In genomic region chr13:3406236-3407017, GRCm38 (mm10) we compare ENCODE assay signal across 8 mouse cellular contexts.
DNase-seq lines count a peak whose midpoint lies in the region; ATAC-seq lines count a peak whose summit lies in the region.
"Not testable (repeated sequence)": the region's sequence is repeated elsewhere in the genome, so short reads cannot be mapped to it uniquely, and the experiment has no call there.

No protein-coding gene starts in this region.

- DNase-seq in R1 (ENCODE audit: low read depth, low spot score) = peak; percentile 98
- DNase-seq in cerebellum, postnatal 14 days = peak; percentile 76 to 86
- DNase-seq in frontal cortex, postnatal 25 days (ENCODE audit: low spot score in 2 of 2) = peak; percentile 42 to 73
- DNase-seq in layer of hippocampus, postnatal 14 days (ENCODE audit: low spot score in 2 of 2) = peak; percentile 29 to 74
- peak; percentile 88 for DNase-seq in retina, postnatal 1 day
- peak; percentile 83 for DNase-seq in thymus, postnatal 4 days

- H3K27me3 ChIP-seq in hindbrain, embryonic 15.5 days; lung, embryonic 16.5 days (ENCODE audit: control insufficient read depth, insufficient read depth, low read depth, low read length): not testable (repeated sequence)

- H3K4me1 ChIP-seq in hindbrain, embryonic 15.5 days (replicated peaks); lung, embryonic 16.5 days (replicated peaks; ENCODE audit: control insufficient read depth, insufficient read depth, low read length): not testable (repeated sequence)

- WGBS in hindbrain, embryonic 15.5 days = 37% methylated on average over 8 of the region's 8 CpGs
- WGBS in lung, embryonic 16.5 days = 36% methylated on average over 8 of the region's 8 CpGs

- not testable (repeated sequence) for H3K4me2 ChIP-seq in hindbrain, embryonic 15.5 days; lung, embryonic 16.5 days (ENCODE audit: low read depth, low read length)

- not testable (repeated sequence) for H3K36me3 ChIP-seq in hindbrain, embryonic 15.5 days; lung, embryonic 16.5 days (ENCODE audit: control insufficient read depth, insufficient read depth, low read length)

- H3K4me3 ChIP-seq in hindbrain, embryonic 15.5 days; lung, embryonic 16.5 days (ENCODE audit: low read length): not testable (repeated sequence)

- not testable (repeated sequence) for H3K9ac ChIP-seq in hindbrain, embryonic 15.5 days; lung, embryonic 16.5 days (ENCODE audit: low read length)

- not testable (repeated sequence) for H3K9me3 ChIP-seq in hindbrain, embryonic 15.5 days; lung, embryonic 16.5 days (ENCODE audit: control insufficient read depth, low read length)

- peak; percentile 84 for ATAC-seq in hindbrain, embryonic 15.5 days (ENCODE audit: low FRiP score, low read depth)
- peak; percentile 43 for ATAC-seq in lung, embryonic 16.5 days (ENCODE audit: low read depth)

- H3K27ac ChIP-seq in hindbrain, embryonic 15.5 days (replicated peaks); lung, embryonic 16.5 days (ENCODE audit: low read length): not testable (repeated sequence)
